Mouse (Mus musculus): Measurements from ENCODE around the gene Prr15. TPM values are rescaled to one million over a fixed set of nuclear protein-coding genes. Genes with fewer than 3 reads are reported as not detected.

The Prr15 gene
- total RNA-seq, 1 experiment from 2014 or later: 3.9 TPM

DNA sequence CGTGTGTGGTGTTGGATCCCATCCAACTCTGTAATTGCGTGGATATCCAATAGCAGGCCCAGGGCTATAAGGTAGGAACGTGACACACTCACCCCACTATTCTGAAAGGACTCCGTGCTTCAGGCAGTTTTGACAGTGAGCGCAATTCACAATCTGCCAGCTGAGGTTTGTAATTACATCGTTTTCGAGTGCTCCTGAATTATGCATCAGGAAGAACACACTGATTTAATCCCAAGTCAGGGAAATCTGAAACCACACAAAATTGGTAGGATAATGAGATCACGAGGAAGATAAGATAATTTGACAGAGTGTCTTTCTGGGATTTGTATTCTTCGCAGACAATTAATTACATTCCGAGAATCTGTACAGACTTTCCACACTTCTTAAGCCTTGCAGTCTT is 6.1 kb downstream of the Prr15 start:
- DNase-seq: no peak

DNA sequence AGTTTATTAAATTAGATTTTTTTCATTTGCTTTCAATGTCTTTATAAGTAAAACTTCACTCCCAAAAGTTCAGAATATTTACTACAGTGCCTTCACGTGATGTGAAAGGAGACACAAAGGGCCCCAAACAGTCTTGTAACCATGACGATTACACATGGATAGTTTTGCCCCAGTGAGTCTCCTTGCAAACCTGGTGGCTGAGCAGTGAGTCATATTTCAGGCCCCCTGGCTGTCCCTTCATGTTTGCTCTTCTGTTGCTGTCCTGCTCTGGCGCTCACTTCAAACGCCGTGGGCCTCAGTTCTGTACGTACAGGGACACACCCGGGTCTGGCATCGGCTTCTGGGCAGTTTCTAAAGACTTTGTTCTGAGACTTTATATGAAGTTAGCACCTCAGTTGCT is 6.6 kb downstream of the Prr15 start:
- peak; percentile 51 for DNase-seq

DNA sequence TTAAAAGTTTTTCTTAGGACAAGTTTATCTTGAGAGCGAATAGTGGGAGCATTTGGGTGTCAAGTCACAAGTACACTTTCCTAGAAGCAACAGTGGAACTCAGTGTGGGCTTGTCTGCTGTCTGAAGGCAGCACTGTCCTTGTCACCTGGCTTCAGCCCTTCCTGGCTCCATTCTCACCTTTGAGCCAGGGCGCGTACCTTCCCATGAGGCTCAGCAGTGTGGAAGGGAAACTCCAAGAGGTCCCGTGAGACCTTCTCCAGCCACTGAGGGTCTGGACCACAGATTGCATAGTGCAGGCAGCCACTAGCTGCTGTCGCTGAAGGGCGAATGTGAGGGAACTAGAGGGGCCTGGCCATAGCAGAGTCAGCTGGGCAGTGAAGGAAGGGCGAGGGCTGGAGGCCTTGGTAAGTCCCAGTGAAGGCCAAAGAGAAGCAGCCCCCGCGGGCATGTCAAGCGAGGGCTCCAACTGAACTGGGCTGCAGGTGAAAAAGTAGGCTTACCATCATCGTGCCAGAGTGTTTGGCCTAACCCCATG is 7.5 kb downstream of the Prr15 start:
- DNase-seq: no peak

- DNase-seq: no peak
Observed at GRCm38 (mm10) chr6:54333652-54334396, 8.2 kb downstream of the Prr15 start.

DNA sequence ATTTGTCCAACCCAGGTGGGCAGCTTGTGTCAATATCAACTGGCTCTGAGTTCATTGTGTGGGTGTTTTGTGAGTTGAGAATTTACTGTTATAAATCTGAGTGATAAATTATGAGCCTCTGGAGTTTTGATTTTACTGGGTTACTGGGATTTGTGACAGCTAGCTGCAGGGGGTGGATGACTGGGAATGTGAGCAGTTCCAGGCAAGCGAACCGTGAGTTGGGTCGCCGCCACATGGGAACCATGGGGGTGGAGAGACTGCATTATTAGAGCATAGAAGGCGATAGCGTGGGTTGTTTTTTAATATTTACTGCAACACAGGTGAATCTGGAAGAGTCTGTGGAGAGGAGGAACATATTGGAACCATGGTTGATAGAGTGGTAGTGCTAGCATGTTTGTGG is 11.7 kb downstream of the Prr15 start:
- DNase-seq: no peak

DNA sequence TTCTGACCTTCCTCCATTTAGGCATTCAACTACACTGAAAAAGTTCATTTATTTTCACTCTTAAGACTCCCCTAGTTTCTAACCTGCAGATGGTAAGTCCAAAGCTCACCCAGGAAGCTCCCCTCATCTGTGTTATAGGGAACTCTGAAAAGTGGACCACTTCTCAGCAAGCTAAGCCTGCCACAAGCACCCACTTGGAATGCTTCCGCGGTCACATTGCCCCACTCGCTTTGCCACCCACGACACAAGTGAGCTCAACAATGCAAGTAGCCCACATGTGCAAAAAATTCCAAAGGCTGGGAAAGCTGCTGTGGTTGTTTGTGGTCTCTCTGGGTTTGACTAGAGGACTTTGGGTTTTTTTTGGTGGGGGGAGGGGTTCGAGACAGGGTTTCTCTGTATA is 15.5 kb downstream of the Prr15 start:
- no peak for DNase-seq

GRCm38 (mm10) chr6:54342223-54342622 is 16.6 kb downstream of the Prr15 start:
- DNase-seq: no peak

DNA sequence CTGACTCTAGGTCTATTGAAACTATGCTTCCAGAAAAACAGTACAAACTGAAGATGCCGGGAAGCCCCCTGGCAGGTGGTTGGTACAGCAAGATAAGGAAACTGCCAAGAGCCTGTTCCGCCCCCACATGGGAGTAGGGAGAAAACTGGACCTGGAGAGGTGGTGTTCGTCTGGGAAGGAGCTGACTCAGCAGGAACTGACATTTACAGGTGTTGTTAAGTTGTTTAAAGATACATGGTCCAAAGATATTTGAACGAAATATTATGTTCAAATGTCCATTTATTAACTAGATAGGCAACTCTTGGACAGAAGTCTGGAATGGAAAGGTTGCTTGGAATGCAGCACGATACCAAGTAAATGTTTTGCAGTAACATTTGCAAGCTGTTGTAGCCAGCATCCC is 26.2 kb downstream of the Prr15 start:
- no peak for DNase-seq

DNA sequence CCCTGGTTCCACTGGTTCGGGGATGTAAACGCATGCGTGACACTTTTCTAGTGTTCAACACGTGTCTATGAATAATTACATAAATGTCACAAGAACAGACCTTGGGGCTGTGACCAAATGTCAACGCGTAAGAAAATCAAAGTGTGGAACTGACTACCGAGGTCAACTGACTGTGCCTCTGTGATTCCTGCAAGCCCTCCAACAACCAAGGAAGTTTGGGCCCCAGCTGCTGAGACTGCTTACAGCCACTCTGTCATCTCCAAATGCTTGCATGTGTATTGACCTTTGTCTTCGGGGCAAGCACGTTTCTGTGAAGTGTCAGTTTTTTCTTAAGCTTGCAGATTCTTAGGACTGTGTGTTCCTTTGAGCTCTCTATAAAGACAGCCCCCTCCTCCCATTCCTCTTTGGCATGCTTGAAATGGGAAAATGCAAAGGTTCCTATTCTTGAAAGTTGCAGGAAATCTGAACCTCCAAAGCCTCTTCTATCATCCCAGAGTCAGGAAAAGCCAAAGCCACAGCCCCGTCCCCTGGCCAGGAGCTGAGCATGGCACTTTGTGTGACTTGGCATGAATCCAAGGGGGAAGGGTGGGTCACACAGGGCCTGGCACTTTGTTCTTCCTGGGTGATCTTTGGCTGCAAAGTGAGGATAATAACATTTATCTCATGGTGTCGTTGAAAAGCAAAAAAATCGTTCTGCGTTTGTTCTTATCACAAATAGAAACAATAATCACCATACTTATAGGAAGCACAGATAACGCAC is 27.5 kb downstream of the Prr15 start:
- peak; percentile 73 for DNase-seq

DNA sequence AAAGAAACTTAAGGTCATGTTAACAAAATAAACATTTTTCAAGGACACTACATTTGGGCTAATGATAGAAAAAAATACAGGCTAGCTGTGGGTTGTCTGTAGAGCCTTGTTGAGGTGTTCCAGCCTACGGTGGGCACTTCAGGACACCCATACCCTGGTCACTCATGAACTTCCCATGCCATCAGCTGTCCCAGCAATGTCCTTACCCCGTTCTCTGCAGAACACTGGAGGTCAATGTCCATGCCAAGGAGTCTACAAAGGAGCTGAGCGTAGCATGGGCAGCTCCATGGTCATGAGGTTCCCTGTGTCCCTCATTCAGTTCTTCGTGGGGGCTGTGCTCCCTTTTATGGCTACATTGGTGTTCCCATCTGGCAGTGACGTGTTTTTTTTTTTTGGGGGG is 28.1 kb downstream of the Prr15 start:
- no peak for DNase-seq

DNA sequence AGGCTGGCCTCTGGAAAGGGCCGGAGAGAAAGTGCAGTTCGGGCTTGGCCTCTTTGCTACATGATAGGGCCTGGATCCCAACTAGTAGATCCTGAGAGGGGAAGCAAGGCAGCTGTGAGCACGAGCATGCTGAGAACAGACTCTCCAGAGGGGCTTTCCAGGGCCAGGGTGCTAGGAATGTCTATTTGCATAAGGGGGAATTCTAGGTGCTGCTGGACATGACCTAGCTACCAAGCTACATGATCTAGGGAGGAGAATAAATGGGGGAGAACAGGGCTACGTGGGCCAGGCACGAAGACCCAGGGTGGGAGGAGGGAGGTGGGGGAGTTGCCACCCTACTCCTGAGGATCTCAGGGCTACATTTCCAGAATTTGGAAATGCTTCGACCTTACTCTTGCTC is 30.0 kb downstream of the Prr15 start:
- no peak for DNase-seq

DNA sequence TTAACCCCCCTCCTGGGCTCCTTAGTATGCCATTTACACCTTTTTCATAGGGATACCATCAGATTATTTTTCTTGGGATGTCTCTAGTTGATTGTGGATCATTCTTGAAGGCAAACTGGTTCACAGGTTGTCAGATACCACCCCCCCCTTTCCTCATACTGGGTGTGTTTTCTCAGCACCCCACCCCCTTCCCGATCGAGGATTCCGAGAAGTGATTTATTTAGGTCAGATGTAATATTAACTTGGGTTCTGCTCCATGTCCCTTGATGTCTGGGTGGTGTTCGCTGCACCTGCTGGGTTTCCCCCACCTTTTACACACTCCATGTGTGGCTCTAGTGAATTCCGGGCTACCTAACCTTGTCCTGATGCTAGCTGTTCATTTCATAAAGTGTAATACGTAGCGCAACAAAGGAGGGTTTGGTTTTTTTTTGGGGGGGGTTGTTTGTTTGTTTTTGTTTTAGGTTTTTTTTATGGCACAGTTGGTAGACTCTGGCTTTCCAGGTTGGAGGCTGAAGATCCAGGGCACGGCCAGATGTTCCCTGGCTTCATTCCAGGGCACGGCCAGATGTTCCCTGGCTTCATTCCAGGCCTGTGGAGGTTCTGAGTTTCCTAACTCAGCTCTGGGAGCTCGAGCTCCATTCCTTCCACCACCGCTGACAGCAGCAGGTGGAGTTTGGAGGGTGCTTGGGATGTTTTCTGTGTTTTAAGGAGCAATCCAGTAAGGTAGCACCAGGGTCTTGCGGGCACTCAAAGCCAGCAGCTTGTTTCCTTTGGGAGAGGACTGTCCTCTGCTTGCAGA is 37.1 kb downstream of the Prr15 start:
- DNase-seq: peak; percentile 30

GRCm38 (mm10) chr6:54364406-54365136 is 38.9 kb downstream of the Prr15 start:
- DNase-seq: no peak

DNA sequence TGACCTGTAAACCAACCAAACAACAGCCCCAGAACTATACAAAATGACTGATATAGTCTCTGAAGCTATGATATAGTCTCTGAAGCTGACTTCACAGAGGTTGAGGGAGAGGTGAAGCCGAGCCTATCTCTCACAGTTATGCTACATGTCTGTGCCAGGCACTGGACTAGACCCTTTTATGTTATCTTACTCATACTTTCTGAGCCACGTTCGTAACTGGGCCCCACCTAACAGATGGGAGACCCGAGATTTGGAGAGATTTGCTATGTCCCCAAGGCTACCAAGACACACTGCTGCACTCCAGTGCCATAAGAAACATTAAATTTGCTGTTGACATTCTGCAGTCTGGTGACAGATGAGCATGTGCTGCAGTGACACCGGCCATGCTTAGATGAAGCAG is 41.0 kb downstream of the Prr15 start:
- no peak for DNase-seq

- peak; percentile 51 for DNase-seq
Observed at GRCm38 (mm10) chr6:54368071-54368470, 42.4 kb downstream of the Prr15 start.

DNA sequence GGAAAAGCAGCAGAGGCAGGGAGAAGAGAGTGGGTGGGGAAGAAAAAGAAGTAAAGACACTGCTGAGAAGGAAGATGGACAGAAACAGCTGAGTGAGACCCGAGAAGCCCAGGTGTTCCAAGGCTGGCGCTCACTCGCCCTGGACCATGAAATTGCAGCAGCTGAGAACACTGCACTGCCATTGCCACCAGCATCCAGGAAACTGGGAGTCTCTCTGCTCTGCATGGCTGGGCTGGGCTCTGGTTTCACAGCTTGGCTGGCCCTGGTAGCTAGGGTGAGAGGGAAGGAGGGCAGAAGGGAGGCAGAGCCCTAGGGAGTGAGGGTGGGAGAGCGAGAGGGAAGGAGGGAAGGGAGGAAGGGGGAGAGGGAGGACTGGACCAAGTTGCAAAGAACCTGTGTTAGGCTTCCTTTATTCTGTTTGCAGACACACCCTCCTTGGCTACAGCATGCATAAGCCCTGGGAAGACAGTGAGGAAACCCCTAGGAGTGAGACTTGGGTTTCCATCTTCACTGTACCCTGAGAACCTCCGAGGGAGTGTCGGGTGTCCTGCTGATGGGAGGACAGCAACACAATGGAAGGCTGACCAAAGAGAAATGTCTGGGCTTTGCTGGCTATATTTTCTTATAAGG is 44.4 kb downstream of the Prr15 start:
- no peak for DNase-seq

DNA sequence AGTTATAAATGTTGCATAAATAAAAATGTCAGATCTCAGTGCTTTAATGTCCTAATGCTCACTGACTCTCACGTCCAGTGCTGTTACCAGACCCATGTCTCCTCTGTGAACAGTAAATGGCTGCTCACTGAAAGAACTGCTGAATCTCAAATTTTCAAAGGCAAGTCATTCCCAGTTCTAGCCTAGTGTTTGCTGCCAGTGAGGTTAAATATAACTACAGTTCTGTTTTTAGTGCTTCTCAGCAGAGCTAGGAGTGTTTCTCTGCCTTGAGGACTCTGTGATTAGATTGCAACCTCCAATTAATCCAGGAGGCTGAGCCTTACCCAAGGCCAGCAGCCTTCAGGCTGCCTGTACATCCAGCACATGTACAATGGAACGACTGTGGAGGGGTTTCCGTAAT is 46.2 kb downstream of the Prr15 start:
- DNase-seq: no peak

DNA sequence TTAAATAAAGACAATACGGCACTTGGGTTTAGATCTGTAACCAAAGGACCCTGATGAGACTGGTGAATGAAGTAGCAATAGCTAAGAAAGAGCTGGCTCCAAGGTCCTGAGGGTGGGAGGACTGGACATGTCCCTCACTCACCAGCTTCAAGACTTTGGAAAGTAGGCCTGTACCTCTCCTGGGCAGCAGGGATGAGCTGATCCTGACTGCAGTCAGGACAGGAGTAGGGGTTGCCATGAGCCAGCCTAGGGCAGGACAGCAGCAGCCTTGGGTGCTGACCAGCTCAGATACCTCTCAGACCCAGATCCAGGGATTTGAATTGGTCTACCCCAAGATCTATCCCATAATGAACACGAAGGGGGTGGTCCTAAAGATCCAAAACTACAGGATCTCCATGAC is 53.7 kb downstream of the Prr15 start:
- DNase-seq: no peak

Data from adrenal gland, postnatal 14 days (tissue).